Mouse (Mus musculus): ENCODE results near the gene Psmb6. TPM values are rescaled to one million over a fixed set of nuclear protein-coding genes. Genes with fewer than 3 reads are reported as not detected.
"Not testable (repeated sequence)": the region's sequence is repeated elsewhere in the genome, so short reads cannot be mapped to it uniquely, and the experiment has no call there.

Psmb6 gene
- total RNA-seq, 2 experiments from 2014 or later = 198 TPM

DNA sequence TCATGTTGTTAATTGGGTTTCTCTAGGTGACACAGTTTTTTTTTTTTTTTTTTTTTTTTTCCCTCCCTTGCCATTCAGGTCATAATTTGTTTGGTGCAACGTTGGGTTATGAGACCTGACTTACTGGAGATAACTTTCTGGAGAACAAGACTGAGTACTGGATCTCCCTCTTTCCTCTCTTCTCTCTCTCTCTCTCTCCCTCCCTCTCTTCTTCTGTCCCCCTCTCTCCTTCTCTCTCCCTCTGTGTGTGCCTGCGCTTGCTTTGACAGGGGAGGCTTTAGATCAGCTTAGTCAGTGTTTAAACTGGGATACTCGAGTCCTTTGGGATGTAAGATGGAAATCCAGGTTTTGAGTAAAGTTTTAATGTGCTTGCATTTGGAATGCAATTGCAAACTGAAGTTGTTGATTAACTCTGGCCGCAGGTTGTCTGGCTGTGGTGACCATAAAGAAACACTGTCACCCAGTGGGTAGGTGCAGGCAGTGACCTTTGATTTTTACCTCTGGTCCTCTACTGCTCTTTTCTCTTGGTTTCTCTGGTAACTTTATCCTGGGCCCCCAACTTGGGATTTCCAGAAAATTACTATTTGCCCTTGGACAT is 39.2 kb downstream of the Psmb6 start:
- DNase-seq (ENCODE audit: low spot score in 2 of 2) = no peak

DNA sequence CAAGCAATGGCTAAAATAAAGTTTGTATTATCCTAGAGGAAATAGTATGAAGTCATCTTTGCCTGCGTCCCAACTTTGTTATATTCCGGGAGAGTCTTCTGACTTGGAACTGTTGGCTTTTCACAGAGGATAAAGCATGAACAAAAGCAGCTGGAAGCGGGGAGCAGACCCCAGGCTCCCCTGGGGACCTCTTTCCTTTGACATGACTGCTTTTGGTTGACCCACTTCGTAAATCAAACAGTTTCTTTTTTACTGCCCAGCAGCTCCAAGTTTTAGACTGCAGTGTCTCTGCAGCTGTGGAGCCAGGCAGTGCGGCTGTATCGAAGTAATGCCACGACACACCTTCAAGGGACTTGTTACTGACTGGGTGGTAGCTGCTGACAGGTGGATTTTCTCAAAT is 41.4 kb downstream of the Psmb6 start:
- DNase-seq (ENCODE audit: low spot score in 2 of 2) = no peak

DNA sequence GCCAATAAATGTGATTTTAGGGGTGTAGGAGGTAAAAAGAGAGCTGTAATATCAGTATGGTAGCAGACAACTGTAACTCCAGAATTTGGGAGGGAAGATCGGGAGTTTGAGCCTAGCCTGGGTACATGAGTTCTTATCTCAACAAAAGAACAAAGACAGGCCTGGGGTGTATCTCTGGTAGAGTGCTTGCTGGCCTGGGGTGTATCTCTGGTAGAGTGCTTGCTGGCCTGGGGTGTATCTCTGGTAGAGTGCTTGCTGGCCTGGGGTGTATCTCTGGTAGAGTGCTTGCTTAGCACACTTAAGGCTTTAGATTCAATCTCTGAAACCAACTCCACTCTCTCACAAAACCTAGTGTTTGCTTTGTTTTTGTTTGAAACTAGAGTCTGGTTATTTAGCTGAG is 45.4 kb downstream of the Psmb6 start:
- not testable (repeated sequence) for DNase-seq (ENCODE audit: low spot score in 2 of 2)

DNA sequence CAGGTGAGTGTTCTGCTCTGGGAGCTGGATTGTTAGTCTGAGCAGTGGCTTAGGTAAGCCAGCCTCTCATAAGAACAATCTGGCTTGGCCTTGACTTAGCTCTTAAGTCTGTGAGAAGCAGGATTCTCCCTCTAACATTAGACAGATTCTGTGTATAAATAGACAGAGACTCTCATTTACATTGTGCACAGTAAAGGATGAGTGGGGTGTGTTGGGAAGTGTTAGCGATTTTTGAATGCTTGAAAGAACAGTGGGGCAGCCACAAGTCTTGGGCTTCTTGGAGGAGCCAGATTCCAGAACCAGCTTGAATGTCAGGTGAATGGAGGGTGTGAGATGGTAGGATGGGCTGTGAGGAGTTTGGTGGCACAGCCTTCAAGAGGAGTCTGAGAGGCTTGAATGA is 46.5 kb downstream of the Psmb6 start:
- no peak for DNase-seq (ENCODE audit: low spot score in 2 of 2)

GRCm38 (mm10) chr11:70572348-70572902 is 47.3 kb downstream of the Psmb6 start:
- DNase-seq (ENCODE audit: low spot score in 2 of 2) = no peak

DNA sequence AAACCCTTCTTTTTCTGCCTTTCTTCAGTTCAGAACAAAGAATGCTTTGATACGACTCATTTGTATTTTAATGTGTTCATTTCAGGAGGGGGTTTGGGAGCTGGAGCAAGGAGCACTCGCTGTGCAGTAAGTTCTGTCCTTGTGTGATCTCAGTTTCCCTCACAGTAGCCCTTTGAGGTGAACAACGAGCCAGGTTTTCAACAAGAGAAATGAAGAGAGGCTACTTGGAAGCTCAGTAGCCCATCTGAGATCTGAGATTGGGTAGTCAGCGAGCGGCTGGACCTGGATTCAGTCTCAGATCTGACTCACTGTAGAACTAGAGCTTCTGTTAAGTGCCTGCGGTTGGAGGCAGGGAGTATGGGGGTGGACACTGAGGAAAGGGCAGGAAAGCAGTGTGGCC is 48.7 kb downstream of the Psmb6 start:
- peak in 1 of 2 experiments; percentile 51 for DNase-seq (ENCODE audit: low spot score in 2 of 2)

GRCm38 (mm10) chr11:70577201-70577600 is 52.0 kb downstream of the Psmb6 start:
- DNase-seq (ENCODE audit: low spot score in 2 of 2) = no peak

Other genes with a start within 250 kb of the Psmb6 start
- gene Alox12e, start 202.7 kb upstream of the Psmb6 start, total RNA-seq (2021) = not detected
- gene Alox15, start 173.3 kb upstream of the Psmb6 start, total RNA-seq (2021) = under 1 TPM in 1 of 2 experiments, not detected in 1; 0.17 TPM
- gene Pelp1, start 115.3 kb upstream of the Psmb6 start, total RNA-seq (2021) = 10 to 100 TPM; 32.0 to 37.2 TPM
- 100 to 1,000 TPM in 1 of 2 experiments, 10 to 100 TPM in 1; 93.5 to 100 TPM for gene Arrb2, start 92.7 kb upstream of the Psmb6 start, total RNA-seq (2021)
- gene Med11, start 73.4 kb upstream of the Psmb6 start, total RNA-seq (2021) = 10 to 100 TPM; 13.7 to 16.7 TPM
- under 1 TPM; 0.20 to 0.27 TPM for gene Zmynd15, start 65.9 kb upstream of the Psmb6 start, total RNA-seq (2021)
- gene Cxcl16, start 65.4 kb upstream of the Psmb6 start, total RNA-seq (2021) = 1 to 10 TPM in 1 of 2 experiments, under 1 TPM in 1; 0.82 to 1.3 TPM
- not detected for gene Tm4sf5, start 20.1 kb upstream of the Psmb6 start, total RNA-seq (2021)
- gene Vmo1, start 10.8 kb upstream of the Psmb6 start, total RNA-seq (2021) = not detected
- gene Gltpd2, start 6.2 kb upstream of the Psmb6 start, total RNA-seq (2021) = not detected
- gene Gm40193, start 7.6 kb downstream of the Psmb6 start, total RNA-seq (2021) = not detected
- 10 to 100 TPM; 16.7 to 17.8 TPM for gene Pld2, start 14.7 kb downstream of the Psmb6 start, total RNA-seq (2021)
- gene Mink1, start 37.5 kb downstream of the Psmb6 start, total RNA-seq (2021) = 100 to 1,000 TPM; 477 to 515 TPM
- under 1 TPM; 0.58 to 0.77 TPM for gene 4930544D05Rik, start 90.5 kb downstream of the Psmb6 start, total RNA-seq (2021)
- not detected for gene Chrne, start 93.8 kb downstream of the Psmb6 start, total RNA-seq (2021)
- not detected for gene Gp1ba, start 113.8 kb downstream of the Psmb6 start, total RNA-seq (2021)
- gene Rnf167, start 121.9 kb downstream of the Psmb6 start, total RNA-seq (2021) = 10 to 100 TPM; 88.7 to 91.8 TPM
- gene Slc25a11, start 122.1 kb downstream of the Psmb6 start, total RNA-seq (2021) = 100 to 1,000 TPM; 121 to 123 TPM
- gene Pfn1, start 129.3 kb downstream of the Psmb6 start, total RNA-seq (2021) = 100 to 1,000 TPM; 326 to 341 TPM
- gene Eno3, start 131.8 kb downstream of the Psmb6 start, total RNA-seq (2021) = 1 to 10 TPM; 6.0 to 9.9 TPM
- 10 to 100 TPM; 50.5 to 51.9 TPM for gene Spag7, start 144.0 kb downstream of the Psmb6 start, total RNA-seq (2021)
- gene Camta2, start 162.7 kb downstream of the Psmb6 start, total RNA-seq (2021) = 100 to 1,000 TPM; 330 to 389 TPM
- 1 to 10 TPM; 3.7 to 4.3 TPM for gene Inca1, start 174.8 kb downstream of the Psmb6 start, total RNA-seq (2021)
- gene Kif1c, start 175.2 kb downstream of the Psmb6 start, total RNA-seq (2021) = 10 to 100 TPM; 70.4 to 82.8 TPM
- 10 to 100 TPM; 22.5 to 24.6 TPM for gene Zfp3, start 238.8 kb downstream of the Psmb6 start, total RNA-seq (2021)